Mouse (Mus musculus): Measurements from ENCODE around the gene Ell2.
A peak's percentile ranks its signal among the peaks of the same experiment; 100 is the strongest.

Gene Ell2

DNA sequence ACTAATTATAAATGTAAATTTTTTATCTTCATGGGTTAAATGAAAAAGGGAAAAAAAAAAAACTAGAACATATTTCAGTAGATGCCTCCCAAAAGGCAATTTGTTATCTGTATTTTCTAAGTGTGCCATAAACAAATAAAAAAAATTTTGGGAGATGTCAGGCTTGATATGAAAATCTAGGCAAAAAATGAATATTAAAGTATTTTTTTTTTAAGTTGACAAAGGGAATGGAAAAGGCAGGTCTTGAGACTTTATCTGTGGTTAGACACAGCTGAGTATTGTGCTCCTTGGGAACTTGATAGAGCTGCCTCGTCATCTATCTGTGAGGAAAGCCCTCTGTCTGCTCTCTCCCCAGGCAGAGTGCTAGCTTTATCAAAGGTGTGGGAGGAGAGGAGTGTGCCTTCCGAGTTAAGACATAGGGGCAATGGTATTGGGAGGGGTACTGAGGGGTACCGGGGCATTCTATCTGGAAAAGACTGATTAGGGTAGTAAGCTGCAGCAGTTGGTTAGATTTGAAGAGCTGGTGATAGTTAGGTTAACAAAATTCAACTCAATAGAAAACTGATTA, 27.1 kb downstream of the Ell2 start:
- no peak for DNase-seq

DNA sequence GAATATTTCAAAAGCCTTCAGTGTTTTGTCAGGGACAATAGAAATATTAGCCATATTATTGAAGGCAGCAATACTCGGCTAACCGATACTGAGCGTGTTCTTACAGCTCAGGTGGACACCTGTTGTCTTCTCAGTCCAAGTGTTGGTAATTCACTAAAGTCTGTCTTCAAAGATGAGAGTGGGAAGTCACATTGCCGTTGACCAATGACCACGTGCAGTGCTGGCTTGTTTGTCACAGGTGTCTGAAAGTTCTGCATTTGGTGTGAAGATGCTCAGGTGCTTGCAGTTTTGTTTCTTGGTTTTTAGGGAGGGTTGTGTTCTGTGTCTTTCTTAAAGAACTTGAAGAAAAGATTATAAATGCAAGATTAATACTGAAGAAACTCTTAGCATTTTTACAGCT, 27.7 kb downstream of the Ell2 start:
- DNase-seq = no peak

DNA sequence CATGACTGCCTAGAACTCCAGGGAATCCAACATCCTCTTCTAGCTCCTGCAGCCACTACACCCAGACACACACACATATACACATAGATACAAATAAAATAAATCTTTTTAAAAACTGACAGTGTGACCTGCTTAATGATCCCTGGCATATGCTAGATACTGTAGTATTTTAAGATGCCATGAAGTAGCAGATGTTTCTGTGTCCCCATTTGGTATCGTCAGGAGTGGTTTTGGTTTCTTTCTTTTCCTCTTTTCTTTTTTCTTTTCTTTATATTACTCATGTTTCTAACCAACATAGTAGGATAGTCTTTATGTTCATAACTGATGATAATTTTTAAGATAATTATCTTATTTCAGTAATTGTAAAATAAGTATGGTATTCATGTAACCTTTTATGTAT, 29.0 kb downstream of the Ell2 start:
- no peak for DNase-seq

GRCm38 (mm10) chr13:75737991-75738390, 31.4 kb downstream of the Ell2 start:
- DNase-seq = no peak

GRCm38 (mm10) chr13:75738536-75738935, 32.0 kb downstream of the Ell2 start:
- no peak for DNase-seq

DNA sequence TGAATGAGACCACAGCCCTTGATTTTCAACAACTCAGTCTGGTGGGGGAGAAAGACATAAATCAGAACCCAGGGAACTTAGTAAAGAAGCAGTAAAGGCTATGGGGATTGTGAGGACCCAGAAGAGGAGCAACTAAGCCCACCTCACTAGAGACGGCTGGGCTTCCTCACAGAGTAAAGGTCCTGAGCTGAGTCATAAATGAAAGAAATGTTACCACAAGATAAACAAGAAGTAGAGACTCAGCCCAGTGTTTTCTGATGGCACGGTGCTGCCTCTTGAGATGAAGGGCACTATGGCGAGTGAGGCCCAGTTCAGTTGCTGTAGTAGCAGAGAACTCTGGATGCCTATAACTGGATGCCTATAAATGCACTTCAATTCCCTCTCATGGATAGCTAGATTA, 32.4 kb downstream of the Ell2 start:
- DNase-seq = no peak

DNA sequence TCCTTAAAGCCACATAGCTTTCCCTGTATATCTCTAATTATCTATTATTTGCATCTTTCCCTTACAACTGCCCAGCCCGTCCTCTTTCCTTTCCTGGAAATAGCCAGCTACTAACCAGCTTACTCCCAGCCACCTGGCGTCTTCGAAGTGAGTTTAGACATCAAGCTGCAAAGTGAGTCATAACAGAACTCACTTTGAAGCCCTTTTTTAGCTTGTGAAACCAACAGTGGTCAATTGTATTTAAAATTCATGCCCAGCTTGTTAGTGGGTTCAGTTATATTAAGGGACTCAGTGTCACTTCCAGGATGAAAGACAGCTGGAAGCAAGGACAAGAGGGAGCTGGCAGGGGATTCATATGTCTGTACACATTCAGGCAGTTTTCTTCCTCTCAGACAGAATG, 33.5 kb downstream of the Ell2 start:
- DNase-seq = no peak

DNA sequence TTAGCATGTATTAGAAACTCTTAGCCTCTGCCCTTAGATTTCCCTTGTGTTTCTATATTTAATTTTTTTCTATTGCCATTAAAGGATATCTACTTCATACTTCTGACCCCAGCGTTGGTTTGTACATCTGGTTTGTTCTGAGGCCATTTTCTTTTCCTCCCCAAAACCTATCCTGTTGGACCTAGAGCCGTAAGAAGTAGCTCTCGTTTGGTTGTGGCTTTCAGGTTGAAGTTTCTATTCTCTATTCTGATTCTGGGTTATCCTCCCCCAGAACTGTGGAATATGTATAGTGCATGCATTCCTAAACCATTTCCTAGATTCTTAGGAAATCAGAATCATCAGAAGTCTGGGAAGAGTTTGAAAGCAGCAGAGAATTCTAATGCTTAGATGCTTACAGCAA, 34.6 kb downstream of the Ell2 start:
- no peak for DNase-seq

- no peak for DNase-seq
Measured at GRCm38 (mm10) chr13:75741736-75742729, 35.5 kb downstream of the Ell2 start.

- DNase-seq = no peak
Measured at GRCm38 (mm10) chr13:75742970-75743369, 36.4 kb downstream of the Ell2 start.

GRCm38 (mm10) chr13:75744065-75744464, 37.5 kb downstream of the Ell2 start:
- DNase-seq = no peak

- no peak for DNase-seq
Measured at GRCm38 (mm10) chr13:75745328-75745727, 38.8 kb downstream of the Ell2 start.

- DNase-seq = no peak
Measured at GRCm38 (mm10) chr13:75747265-75747664, 40.7 kb downstream of the Ell2 start.

- DNase-seq = no peak
Measured at GRCm38 (mm10) chr13:75748685-75749084, 42.1 kb downstream of the Ell2 start.

GRCm38 (mm10) chr13:75750785-75751184, 44.2 kb downstream of the Ell2 start:
- DNase-seq = no peak

- peak; percentile 40 for DNase-seq
Measured at GRCm38 (mm10) chr13:75752216-75752938, 45.8 kb downstream of the Ell2 start.

- DNase-seq = no peak
Measured at GRCm38 (mm10) chr13:75754398-75754797, 47.8 kb downstream of the Ell2 start.

- no peak for DNase-seq
Measured at GRCm38 (mm10) chr13:75760859-75761548, 54.4 kb downstream of the Ell2 start.

DNA sequence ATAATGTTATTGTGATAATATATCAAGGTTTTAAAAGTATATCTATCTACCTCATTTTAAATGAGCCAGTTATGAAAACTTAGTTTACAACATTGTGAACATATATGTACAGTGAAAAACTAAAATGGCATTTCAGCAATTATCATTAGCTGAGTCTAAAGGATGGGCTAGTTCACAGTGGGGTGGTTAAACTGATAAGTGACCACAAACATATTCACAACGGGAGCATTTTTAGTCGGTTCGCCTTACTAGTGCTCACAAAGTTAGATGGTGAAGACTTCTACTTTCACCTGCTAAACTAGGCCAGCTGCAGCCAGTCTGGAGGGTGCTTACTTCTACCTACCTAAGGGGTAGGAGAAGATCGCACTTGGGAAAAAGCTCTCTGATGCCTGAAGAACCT, 56.2 kb downstream of the Ell2 start:
- no peak for DNase-seq

DNA sequence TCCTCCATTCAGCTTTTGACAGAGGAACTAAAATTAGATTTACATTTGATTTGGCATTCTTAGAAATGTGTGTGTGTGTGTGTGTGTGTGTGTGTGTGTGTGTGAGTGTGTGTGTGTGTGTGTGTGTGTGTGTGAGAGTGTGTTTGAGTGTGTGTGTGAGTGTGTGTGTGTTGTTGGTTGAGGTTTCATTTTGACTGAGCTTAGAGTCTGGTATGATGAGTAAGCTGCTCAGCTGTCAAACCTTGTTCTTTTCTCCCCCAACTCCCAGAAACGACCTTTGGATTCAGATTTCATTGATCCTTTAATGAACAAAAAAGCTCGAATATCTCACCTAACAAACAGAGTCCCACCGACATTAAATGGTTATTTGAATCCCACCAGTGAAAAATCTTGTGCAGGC, 56.7 kb downstream of the Ell2 start:
- no peak for DNase-seq

GRCm38 (mm10) chr13:75765742-75766141, 59.2 kb downstream of the Ell2 start:
- DNase-seq = no peak

DNA sequence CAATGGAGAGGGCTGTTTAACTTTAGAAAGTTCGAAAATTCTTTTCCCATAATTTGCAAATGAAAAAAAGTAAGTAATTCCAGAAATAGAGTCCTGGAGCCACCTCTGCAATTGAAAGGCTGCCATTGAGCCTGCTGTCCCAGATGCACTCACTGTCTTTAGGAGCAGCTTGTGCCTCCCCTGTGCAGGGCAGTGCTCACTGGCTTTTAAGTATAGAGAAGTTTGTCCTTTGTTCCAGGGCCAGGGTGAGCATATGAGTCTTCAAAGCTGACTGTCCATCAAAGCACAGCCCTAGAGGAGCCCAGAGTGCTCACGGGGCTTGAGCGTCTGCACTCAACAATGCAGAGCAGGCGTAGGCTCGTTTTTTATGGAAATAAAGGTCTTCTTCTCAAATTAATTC, 59.7 kb downstream of the Ell2 start:
- no peak for DNase-seq

DNA sequence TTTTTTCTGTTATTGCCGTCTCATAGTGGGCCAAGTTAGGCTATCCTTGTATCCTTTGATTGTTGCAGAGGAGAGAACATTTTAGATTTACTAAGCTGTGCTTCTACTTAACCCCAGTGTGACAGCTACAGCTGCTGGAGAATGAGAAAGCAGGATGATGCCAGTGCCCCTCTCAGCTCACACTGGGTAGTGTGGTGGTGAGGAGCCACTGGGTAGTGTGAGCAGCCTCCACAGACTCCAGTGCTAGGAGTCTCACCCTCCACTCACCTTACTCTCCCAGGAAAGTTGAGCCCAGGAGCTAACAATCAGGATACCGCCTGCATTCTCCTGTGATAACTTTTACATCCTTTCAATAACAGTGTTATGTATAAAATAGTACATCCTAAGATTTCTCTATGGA, 60.4 kb downstream of the Ell2 start:
- no peak for DNase-seq
